Mouse (Mus musculus): ENCODE measurements at regions not wholly inside any gene's neighbourhood (a gene's known extent, or its start where the extent isn't known, plus 50 kb on each side); places are given as distances from the start of the nearest gene placed in this dataset.
A peak's percentile ranks its signal among the peaks of the same experiment; 100 is the strongest.

DNA sequence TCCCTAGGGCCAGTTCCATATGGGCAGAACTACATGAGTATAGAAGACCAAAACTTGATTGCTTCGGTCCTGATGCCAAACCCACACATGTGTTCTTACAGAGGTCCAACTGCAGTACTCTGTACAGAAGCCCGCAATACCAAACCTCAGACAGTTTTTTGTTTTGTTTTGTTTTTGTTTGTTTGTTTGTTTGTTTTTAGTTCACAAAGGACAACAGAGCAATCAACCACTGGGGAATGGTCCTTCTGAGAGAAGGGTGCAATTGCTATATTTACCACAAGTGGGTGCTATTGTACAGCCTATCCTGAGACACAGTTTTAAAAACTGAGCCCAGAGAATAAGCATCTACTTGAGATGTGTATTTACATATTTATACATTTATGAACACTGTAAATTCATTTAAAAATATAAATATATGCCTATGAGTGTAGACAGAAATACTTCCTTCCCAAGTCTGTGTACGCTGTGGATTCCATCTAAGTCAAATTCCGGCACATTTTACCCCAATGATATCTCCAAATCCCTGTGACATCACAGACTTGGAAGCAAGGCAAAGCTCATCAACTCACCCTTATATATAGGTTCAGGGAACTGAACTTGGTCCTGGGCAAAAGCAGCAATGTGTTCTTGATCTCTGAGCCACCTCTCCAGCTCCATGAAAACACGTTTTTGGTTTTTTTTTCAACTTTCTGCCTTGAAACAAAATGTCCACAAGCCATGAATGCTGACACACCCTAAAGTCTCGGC, 101.3 kb upstream of the A26c2 start:
- DNase-seq, result peak; percentile 45

DNA sequence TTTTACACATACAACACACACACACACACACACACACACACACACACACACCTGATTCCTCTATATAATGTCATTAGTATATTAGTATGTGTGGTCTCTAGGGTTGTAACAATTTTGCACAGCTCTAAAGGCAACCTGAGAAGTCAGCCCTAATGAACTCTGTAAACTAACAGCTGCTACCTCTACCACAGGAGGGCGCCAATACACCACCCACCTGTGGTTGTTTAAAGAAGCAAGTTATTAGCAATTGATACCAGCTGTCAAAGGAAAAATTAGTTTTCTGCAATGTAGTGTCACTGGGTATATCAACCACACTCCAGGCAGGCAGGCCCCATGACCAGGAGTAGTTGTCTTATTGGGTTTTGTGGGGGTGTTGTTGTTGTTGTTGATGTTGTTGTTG, 98.8 kb upstream of the A26c2 start:
- peak; percentile 46 for DNase-seq

DNA sequence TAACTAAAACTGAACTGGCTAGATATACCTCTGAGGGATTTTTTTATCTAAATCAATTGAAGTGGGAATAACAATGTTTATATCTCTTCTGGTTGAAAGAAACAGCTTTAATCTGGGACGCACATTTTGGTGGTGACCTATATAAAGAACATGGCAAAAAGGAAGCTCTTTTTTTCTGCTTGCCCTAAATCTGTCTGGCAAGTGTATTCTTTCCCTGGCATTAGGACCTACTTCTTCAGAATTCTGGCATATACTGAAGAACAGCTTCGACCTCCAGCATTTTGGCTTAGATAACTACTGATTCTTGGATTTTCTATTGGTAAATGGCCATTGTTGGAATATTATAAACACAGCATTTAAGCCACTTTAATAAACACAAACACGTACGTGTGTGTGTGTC, 70.9 kb upstream of the A26c2 start:
- DNase-seq, result no peak

- peak; percentile 69 for DNase-seq
Observed at GRCm38 (mm10) chr7:62877033-62877432, 53.6 kb upstream of the A26c2 start.

Data from embryo, embryonic 11 days (tissue).